Mouse (Mus musculus): ENCODE measurements around the gene Dnajc3. TPM values are rescaled to one million over a fixed set of nuclear protein-coding genes. Genes with fewer than 3 reads are reported as not detected.

Gene Dnajc3
- total and polyA plus RNA-seq, 3 experiments: 29.0 to 40.6 (median 31.6) TPM

- dilution Hi-C loops (cut with MboI; ENCODE audit: extremely low pct_ligation_motif_present, extremely low pct_unique_long_range_greater_than_20kb, low sequenced_read_pairs): no loop called here
- H3K36me3 ChIP-seq (replicated peaks in 1 of 2; ENCODE audit: control insufficient read depth in 1 of 2, insufficient read depth in 1 of 2, low read length in 1 of 2): peaks cover 0 to 2% of the 10 kb centered on the region in 2 experiments
- no peaks in the 10 kb centered on the region for H3K9me3 ChIP-seq (replicated peaks; ENCODE audit: low read length)
- no peaks in the 10 kb centered on the region for H3K27me3 ChIP-seq (replicated peaks)
- DNase-seq (ENCODE audit: extremely low read depth): no peak
- no peak overlapping the region for H3K4me3 ChIP-seq (replicated peaks in 1 of 3; ENCODE audit: low read depth in 2 of 3, low read length in 2 of 3, poor library complexity in 1 of 3)
- in situ Hi-C loops (cut with MboI; ENCODE audit: low pct_ligation_motif_present, low pct_unique_long_range_greater_than_20kb, low sequenced_read_pairs): no loop called here
- TF ChIP-seq ELF1 (IDR thresholded peaks at IDR 0.05; ENCODE audit: low read depth, low read length): no peak
- no peak for TF ChIP-seq USF2 (conservative IDR thresholded peaks at IDR 0.05; ENCODE audit: low read depth, low read length)
- no peak for TF ChIP-seq SMC3 (IDR thresholded peaks at IDR 0.05; ENCODE audit: low read depth, low read length)
- TF ChIP-seq TCF12 (IDR thresholded peaks at IDR 0.05; ENCODE audit: low read depth, low read length): no peak
- H3K4me2 ChIP-seq (ENCODE audit: insufficient read depth, low read depth, poor library complexity, severe bottlenecking): no peak overlapping the region
- no peaks in the 10 kb centered on the region for H3K79me2 ChIP-seq (replicated peaks; ENCODE audit: control insufficient read depth, extremely low read depth, insufficient read depth, poor library complexity, severe bottlenecking)
- H3K27ac ChIP-seq (ENCODE audit: insufficient read depth, low read depth): no peak overlapping the region
- H3K9ac ChIP-seq (ENCODE audit: insufficient read depth, low read depth): no peak overlapping the region
- no peaks in the 10 kb centered on the region for H3K4me1 ChIP-seq (ENCODE audit: control insufficient read depth in 1 of 2, insufficient read depth in 2 of 2)
Measured at GRCm38 (mm10) chr14:118995226-118995925, 57.6 kb downstream of the Dnajc3 start.

DNA sequence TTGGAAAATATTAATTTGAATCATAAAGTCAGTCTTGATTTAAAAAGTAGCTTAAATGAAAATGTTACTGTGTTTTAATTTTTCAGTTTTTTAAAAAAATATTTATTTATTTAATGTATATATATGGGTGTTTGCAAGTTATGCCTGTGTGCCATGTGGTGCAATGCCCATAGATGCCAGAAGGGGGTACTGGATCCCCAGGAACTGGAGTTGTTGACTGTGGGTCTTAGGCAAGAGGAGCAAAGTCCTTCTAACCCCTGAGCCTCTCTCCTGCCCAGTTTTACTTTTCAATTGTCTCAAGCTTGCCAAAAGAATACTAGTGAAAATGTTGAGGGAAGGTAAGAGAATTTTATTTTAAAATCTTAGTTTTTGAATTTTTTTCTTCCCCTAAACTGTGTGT, 65.5 kb downstream of the Dnajc3 start:
- H3K27ac ChIP-seq (ENCODE audit: insufficient read depth, low read depth): no peak overlapping the region
- no peak overlapping the region for H3K4me2 ChIP-seq (ENCODE audit: insufficient read depth, low read depth, poor library complexity, severe bottlenecking)
- no peak overlapping the region for H3K9ac ChIP-seq (ENCODE audit: insufficient read depth, low read depth)
- no peaks in the 10 kb centered on the region for H3K79me2 ChIP-seq (replicated peaks; ENCODE audit: control insufficient read depth, extremely low read depth, insufficient read depth, poor library complexity, severe bottlenecking)
- H3K36me3 ChIP-seq (replicated peaks in 1 of 2; ENCODE audit: control insufficient read depth in 1 of 2, insufficient read depth in 1 of 2, low read length in 1 of 2): no peaks in the 10 kb centered on the region
- H3K4me1 ChIP-seq (ENCODE audit: control insufficient read depth in 1 of 2, insufficient read depth in 2 of 2): peaks cover 0 to 6% of the 10 kb centered on the region in 2 experiments; a peak in 2 of 4 replicates
- no peak overlapping the region for H3K4me3 ChIP-seq (replicated peaks in 1 of 3; ENCODE audit: low read depth in 2 of 3, low read length in 2 of 3, poor library complexity in 1 of 3)
- no peaks in the 10 kb centered on the region for H3K9me3 ChIP-seq (replicated peaks; ENCODE audit: low read length)
- in situ Hi-C loops (cut with MboI; ENCODE audit: low pct_ligation_motif_present, low pct_unique_long_range_greater_than_20kb, low sequenced_read_pairs) (no loop called here), dilution Hi-C loops (cut with MboI; ENCODE audit: extremely low pct_ligation_motif_present, extremely low pct_unique_long_range_greater_than_20kb, low sequenced_read_pairs) (no loop called here)
- TF ChIP-seq GABPA (IDR thresholded peaks at IDR 0.05; ENCODE audit: insufficient replicate concordance, low read depth, low read length) (no peak), E2F4 (IDR thresholded peaks at IDR 0.05; ENCODE audit: insufficient replicate concordance, low read depth, low read length) (no peak), SIN3A (IDR thresholded peaks at IDR 0.05; ENCODE audit: low read length) (no peak), MAX (IDR thresholded peaks at IDR 0.05; ENCODE audit: low read length) (0 out of 2 replicates have a peak, but pooled peaks have one; percentile 25), POLR2A (IDR thresholded peaks at IDR 0.05; ENCODE audit: low read depth, low read length) (no peak), RCOR1 (conservative IDR thresholded peaks at IDR 0.05; ENCODE audit: low read depth, low read length) (no peak), SMC3 (IDR thresholded peaks at IDR 0.05; ENCODE audit: low read depth, low read length) (peak; percentile 64), CHD1 (IDR thresholded peaks at IDR 0.05; ENCODE audit: low read depth, low read length) (no peak), MYC (IDR thresholded peaks at IDR 0.05; ENCODE audit: low read depth, low read length) (0 out of 2 replicates have a peak, but pooled peaks have one; percentile 56), RAD21 (IDR thresholded peaks at IDR 0.05; ENCODE audit: low read depth, low read length) (peak; percentile 81), CTCF (conservative IDR thresholded peaks at IDR 0.05 in 1 of 2, IDR thresholded peaks at IDR 0.05 in 1 of 2; ENCODE audit: low read depth in 2 of 2, low read length in 2 of 2) (peak; percentile 43 to 83), PAX5 (IDR thresholded peaks at IDR 0.05; ENCODE audit: low read length) (no peak), MXI1 (IDR thresholded peaks at IDR 0.05; ENCODE audit: low read depth, low read length) (no peak), MAZ (IDR thresholded peaks at IDR 0.05; ENCODE audit: low read depth, low read length) (no peak), NRF1 (IDR thresholded peaks at IDR 0.05; ENCODE audit: low read depth, low read length) (no peak)
- H3K27me3 ChIP-seq (replicated peaks): no peaks in the 10 kb centered on the region
- peak; percentile 52 for DNase-seq (ENCODE audit: extremely low read depth)
